Mouse (Mus musculus) MEL (cell line): ENCODE measurements around the gene Abhd2. TPM values are rescaled to one million over a fixed set of nuclear protein-coding genes. Genes with fewer than 3 reads are reported as not detected.

Source experiments
- DNase-seq: peaks from one replicate; pipeline ENCODE4 v3.0.0; 2011; ENCODE audit warnings: low read depth, low spot score
- H3K27ac ChIP-seq: 2 replicates; pipeline ENCODE4 v1.5.1; 2012; ENCODE audit warnings: low read depth, mild to moderate bottlenecking, control low read depth, low read length, moderate library complexity; ENCODE audit not compliant: control insufficient read depth
- H3K27me3 ChIP-seq, 2 experiments: fragments of 150-350 bp in 1 of 2; sonication (generic) in 1 of 2; 2 replicates each; pipeline ENCODE4 v1.6.1; 2012; ENCODE audit warnings: low read length in 2 of 2, mild to moderate bottlenecking in 2 of 2, improper control_type of control experiment in 1 of 2, moderate library complexity in 1 of 2; ENCODE audit not compliant: insufficient read depth in 2 of 2, control insufficient read depth in 1 of 2
- H3K36me3 ChIP-seq, 2 experiments: 2 replicates each; pipeline ENCODE4 v1.6.1; 2012 to 2014; ENCODE audit warnings: low read length in 2 of 2, improper control_type of control experiment in 1 of 2, inconsistent platforms in 1 of 2, mild to moderate bottlenecking in 1 of 2; ENCODE audit not compliant: insufficient read depth in 2 of 2, control insufficient read depth in 1 of 2
- H3K4me1 ChIP-seq, 2 experiments: fragments of 150-350 bp in 1 of 2; sonication (generic) in 1 of 2; 2 replicates each; pipeline ENCODE4 v1.6.1; 2012; ENCODE audit warnings: low read length in 2 of 2, improper control_type of control experiment in 1 of 2, mild to moderate bottlenecking in 1 of 2; ENCODE audit not compliant: insufficient read depth in 2 of 2, control insufficient read depth in 1 of 2
- H3K4me3 ChIP-seq, 2 experiments: fragments of 150-350 bp in 1 of 2; sonication (generic) in 1 of 2; 2 replicates each; pipeline ENCODE4 v1.5.1; 2012; ENCODE audit warnings: low read depth in 2 of 2, low read length in 2 of 2, mild to moderate bottlenecking in 2 of 2, moderate library complexity in 2 of 2, control low read depth in 1 of 2, improper control_type of control experiment in 1 of 2; ENCODE audit not compliant: control insufficient read depth in 1 of 2, insufficient read depth in 1 of 2
- H3K79me2 ChIP-seq: 2 replicates; pipeline ENCODE4 v1.6.1; 2012; ENCODE audit warnings: mild to moderate bottlenecking, low read length, moderate library complexity; ENCODE audit not compliant: control insufficient read depth, poor library complexity, insufficient read depth
- H3K9ac ChIP-seq: 2 replicates; pipeline ENCODE4 v1.6.1; 2012; ENCODE audit warnings: low read depth, mild to moderate bottlenecking, control low read depth, low read length, moderate library complexity; ENCODE audit not compliant: control insufficient read depth, poor library complexity, severe bottlenecking
- H3K9me3 ChIP-seq: fragments of 150-350 bp; sonication (generic); replicated peaks from 2 replicates; pipeline ENCODE4 v1.6.1; 2012; ENCODE audit warnings: mild to moderate bottlenecking, low read length, improper control_type of control experiment, moderate library complexity; ENCODE audit not compliant: insufficient read depth
- BHLHE40 ChIP-seq: IDR thresholded peaks from 2 replicates; pipeline ENCODE4 v1.6.1; 2012; ENCODE audit warnings: low read depth, mild to moderate bottlenecking, inconsistent platforms, low read length, improper control_type of control experiment, borderline replicate concordance
- CHD1 ChIP-seq: IDR thresholded peaks from 2 replicates; pipeline ENCODE4 v1.6.1; 2012; ENCODE audit warnings: low read depth, mild to moderate bottlenecking, inconsistent platforms, low read length, improper control_type of control experiment
- CHD2 ChIP-seq: IDR thresholded peaks from 2 replicates; pipeline ENCODE4 v1.6.1; 2011; ENCODE audit warnings: low read length, improper control_type of control experiment
- E2F4 ChIP-seq: IDR thresholded peaks from 2 replicates; pipeline ENCODE4 v1.6.1; 2011; ENCODE audit warnings: low read depth, low read length, improper control_type of control experiment, borderline replicate concordance
- ELF1 ChIP-seq: IDR thresholded peaks from 2 replicates; pipeline ENCODE4 v1.6.1; 2014; ENCODE audit warnings: low read depth, mild to moderate bottlenecking, inconsistent platforms, low read length, improper control_type of control experiment, moderate library complexity
- HCFC1 ChIP-seq: IDR thresholded peaks from 2 replicates; pipeline ENCODE4 v1.6.1; 2012; ENCODE audit warnings: low read depth, mild to moderate bottlenecking, inconsistent platforms, low read length, improper control_type of control experiment, moderate library complexity
- KAT2A ChIP-seq: conservative IDR thresholded peaks from 2 replicates; pipeline ENCODE4 v1.6.1; 2012; ENCODE audit warnings: low read depth, low read length, improper control_type of control experiment, inconsistent platforms
- MAFK ChIP-seq: IDR thresholded peaks from 2 replicates; pipeline ENCODE4 v1.6.1; 2011; ENCODE audit warnings: low read depth, mild to moderate bottlenecking, low read length, improper control_type of control experiment, borderline replicate concordance
- MXI1 ChIP-seq: IDR thresholded peaks from 2 replicates; pipeline ENCODE4 v1.6.1; 2011; ENCODE audit warnings: mild to moderate bottlenecking, low read depth, low read length, improper control_type of control experiment
- MYB ChIP-seq: IDR thresholded peaks from 2 replicates; pipeline ENCODE4 v1.6.1; 2011; ENCODE audit warnings: mild to moderate bottlenecking, low read depth, low read length, improper control_type of control experiment
- POLR2A ChIP-seq, 2 experiments: IDR thresholded peaks; 2 replicates each; pipeline ENCODE4 v1.6.1; 2011 to 2012; ENCODE audit warnings: low read length in 2 of 2, mild to moderate bottlenecking in 2 of 2, control low read depth in 1 of 2, improper control_type of control experiment in 1 of 2, low read depth in 1 of 2, moderate library complexity in 1 of 2; ENCODE audit not compliant: control insufficient read depth in 1 of 2, insufficient read depth in 1 of 2, poor library complexity in 1 of 2
- POLR2AphosphoS2 ChIP-seq: IDR thresholded peaks from 2 replicates; pipeline ENCODE4 v1.6.1; 2011; ENCODE audit warnings: low read length, improper control_type of control experiment
- RAD21 ChIP-seq: IDR thresholded peaks from 2 replicates; pipeline ENCODE4 v1.6.1; 2011; ENCODE audit warnings: mild to moderate bottlenecking, low read depth, low read length, improper control_type of control experiment
- RCOR1 ChIP-seq: IDR thresholded peaks from 2 replicates; pipeline ENCODE4 v1.6.1; 2012; ENCODE audit warnings: low read depth, mild to moderate bottlenecking, inconsistent platforms, low read length, improper control_type of control experiment
- SIN3A ChIP-seq: IDR thresholded peaks from 2 replicates; pipeline ENCODE4 v1.6.1; 2012; ENCODE audit warnings: low read length, improper control_type of control experiment, inconsistent platforms
- TBP ChIP-seq: IDR thresholded peaks from 2 replicates; pipeline ENCODE4 v1.8.0; 2011; ENCODE audit warnings: low read depth, low read length, improper control_type of control experiment
- ZC3H11A ChIP-seq: IDR thresholded peaks from 2 replicates; pipeline ENCODE4 v1.6.1; 2012; ENCODE audit warnings: low read depth, mild to moderate bottlenecking, inconsistent platforms, low read length, improper control_type of control experiment
- polyA plus RNA-seq, 2 experiments: library from polyadenylated mRNA; stranded (reverse) in 1 of 2; unstranded in 1 of 2; fragments of >175 nt in 1 of 2; fragments of >200 nt in 1 of 2; gene quantifications; 2 replicates each; pipeline versions ENCODE4 v1.2.1 to v1.2.4; 2012; ENCODE audit warnings: low replicate concordance in 2 of 2, low read depth in 1 of 2; ENCODE audit not compliant: insufficient read length in 2 of 2, insufficient read depth in 1 of 2, missing spikeins in 1 of 2
- total RNA-seq: library from RNA; depleted of rRNA; stranded (reverse); fragments of 300-350 nt; gene quantifications from 2 replicates; pipeline ENCODE4 v1.2.3, GENCODE M21; 2012

Gene Abhd2
- total and polyA plus RNA-seq, 3 experiments: 13.6 to 32.0 TPM; not detected in 1

GRCm38 (mm10) chr7:79387991-79388390 lies 115.0 kb downstream of the Abhd2 start:
- H3K27ac ChIP-seq: no peak overlapping the region
- H3K9ac ChIP-seq: no peak overlapping the region
- H3K27me3 ChIP-seq: no peaks in the 10 kb centered on the region
- no peak overlapping the region for H3K4me3 ChIP-seq
- DNase-seq: no peak
- H3K79me2 ChIP-seq: peaks cover 3% of the 10 kb centered on the region; the same call in 1 of the 2 replicates
- H3K4me1 ChIP-seq: no peaks in the 10 kb centered on the region
- H3K9me3 ChIP-seq: no peaks in the 10 kb centered on the region
- peaks cover 0 to 2% of the 10 kb centered on the region in 2 experiments; a peak in 1 of 4 replicates for H3K36me3 ChIP-seq
- no peak for TF ChIP-seq RCOR1
- TF ChIP-seq POLR2A (IDR thresholded peaks at IDR 0.05; ENCODE audit: control insufficient read depth in 1 of 2, insufficient read depth in 1 of 2, low read depth in 1 of 2, low read length in 2 of 2, poor library complexity in 1 of 2): no peak
- TF ChIP-seq CHD1: no peak
- TF ChIP-seq POLR2AphosphoS2: no peak

- peaks cover 3% of the 10 kb centered on the region; the same call in 1 of the 2 replicates for H3K79me2 ChIP-seq
- peaks cover 0 to 5% of the 10 kb centered on the region in 2 experiments; a peak in 2 of 4 replicates for H3K4me1 ChIP-seq
- no peaks in the 10 kb centered on the region for H3K27me3 ChIP-seq
- H3K4me3 ChIP-seq: no peak overlapping the region
- no peak overlapping the region for H3K27ac ChIP-seq
- H3K9me3 ChIP-seq: no peaks in the 10 kb centered on the region
- no peak for DNase-seq
- H3K9ac ChIP-seq: no peak overlapping the region
- H3K36me3 ChIP-seq: peaks cover 0 to 7% of the 10 kb centered on the region in 2 experiments; a peak in 2 of 4 replicates
- no peak for TF ChIP-seq BHLHE40
- TF ChIP-seq SIN3A: no peak
- TF ChIP-seq TBP: no peak
- no peak for TF ChIP-seq ZC3H11A
- no peak for TF ChIP-seq E2F4
- TF ChIP-seq MAFK: no peak
- TF ChIP-seq HCFC1: no peak
- TF ChIP-seq ELF1: no peak
- no peak for TF ChIP-seq KAT2A
- TF ChIP-seq CHD2: no peak
- TF ChIP-seq POLR2A (IDR thresholded peaks at IDR 0.05; ENCODE audit: control insufficient read depth in 1 of 2, insufficient read depth in 1 of 2, low read depth in 1 of 2, low read length in 2 of 2, poor library complexity in 1 of 2): no peak
- TF ChIP-seq MYB: no peak
- no peak for TF ChIP-seq RAD21
- no peak for TF ChIP-seq MXI1
Observed at GRCm38 (mm10) chr7:79388671-79389206, 115.7 kb downstream of the Abhd2 start.
